Mouse (Mus musculus): ENCODE results near the gene Aldh8a1. TPM values are rescaled to one million over a fixed set of nuclear protein-coding genes. Genes with fewer than 3 reads are reported as not detected.

The Aldh8a1 gene
- total and polyA plus RNA-seq, 3 experiments = 0.22 TPM; not detected in 2

GRCm38 (mm10) chr10:21342331-21343005 is 34.6 kb upstream of the Aldh8a1 start:
- DNase-seq (ENCODE audit: low spot score) (no peak), ATAC-seq (ENCODE audit: extremely low read depth, insufficient number of reproducible peaks, low FRiP score, poor library complexity, severe bottlenecking) (no peak)
- no peak for TF ChIP-seq GATA2 (IDR thresholded peaks at IDR 0.05; ENCODE audit: borderline replicate concordance, low read depth, low read length)
- no peak for TF ChIP-seq GATA1 (IDR thresholded peaks at IDR 0.05; ENCODE audit: borderline replicate concordance, low read length)
- no peak for TF ChIP-seq POLR2AphosphoS5 (IDR thresholded peaks at IDR 0.05; ENCODE audit: insufficient replicate concordance, low read depth, low read length)
- TF ChIP-seq CTCF (IDR thresholded peaks at IDR 0.05; ENCODE audit: low read depth, low read length) = no peak
- no peak for TF ChIP-seq TAL1 (conservative IDR thresholded peaks at IDR 0.05; ENCODE audit: low read depth, low read length)
- Histone ChIP-seq H3K36me3 (replicated peaks) (peaks cover 88% of the 10 kb centered on the region), H3K27me3 (ENCODE audit: insufficient read depth, low read length) (no peaks in the 10 kb centered on the region), H3K9me3 (replicated peaks) (no peaks in the 10 kb centered on the region), H3K4me3 (ENCODE audit: low read depth, low read length) (no peak overlapping the region), H3K4me1 (ENCODE audit: insufficient read depth, low read depth, low read length) (no peaks in the 10 kb centered on the region; the same call in 1 of the 2 replicates)

- peaks cover 84% of the 10 kb centered on the region for H3K36me3 ChIP-seq (replicated peaks)
Observed at GRCm38 (mm10) chr10:21347332-21347731, 29.8 kb upstream of the Aldh8a1 start.

GRCm38 (mm10) chr10:21349449-21349848 is 27.6 kb upstream of the Aldh8a1 start:
- TF ChIP-seq CTCF (IDR thresholded peaks at IDR 0.05; ENCODE audit: low read depth, low read length) = no peak
- TF ChIP-seq GATA2 (IDR thresholded peaks at IDR 0.05; ENCODE audit: borderline replicate concordance, low read depth, low read length) = no peak
- TF ChIP-seq TAL1 (conservative IDR thresholded peaks at IDR 0.05; ENCODE audit: low read depth, low read length) = no peak
- no peak for TF ChIP-seq GATA1 (IDR thresholded peaks at IDR 0.05; ENCODE audit: borderline replicate concordance, low read length)
- TF ChIP-seq POLR2AphosphoS5 (IDR thresholded peaks at IDR 0.05; ENCODE audit: insufficient replicate concordance, low read depth, low read length) = no peak
- Histone ChIP-seq H3K36me3 (replicated peaks) (peaks cover 85% of the 10 kb centered on the region), H3K27me3 (ENCODE audit: insufficient read depth, low read length) (no peaks in the 10 kb centered on the region), H3K4me3 (ENCODE audit: low read depth, low read length) (no peak overlapping the region), H3K9me3 (replicated peaks) (no peaks in the 10 kb centered on the region), H3K4me1 (ENCODE audit: insufficient read depth, low read depth, low read length) (no peaks in the 10 kb centered on the region; the same call in 1 of the 2 replicates)
- ATAC-seq (ENCODE audit: extremely low read depth, insufficient number of reproducible peaks, low FRiP score, poor library complexity, severe bottlenecking) (no peak), DNase-seq (ENCODE audit: low spot score) (no peak)

More at GRCm38 (mm10) chr10:21347332-21347731, 29.8 kb upstream of the Aldh8a1 start:
- no peak overlapping the region for H3K4me3 ChIP-seq (ENCODE audit: low read depth, low read length)
- no peak for TF ChIP-seq POLR2AphosphoS5 (IDR thresholded peaks at IDR 0.05; ENCODE audit: insufficient replicate concordance, low read depth, low read length)
- TF ChIP-seq GATA1 (IDR thresholded peaks at IDR 0.05; ENCODE audit: borderline replicate concordance, low read length) = no peak
- TF ChIP-seq TAL1 (conservative IDR thresholded peaks at IDR 0.05; ENCODE audit: low read depth, low read length) = no peak
- no peak for TF ChIP-seq GATA2 (IDR thresholded peaks at IDR 0.05; ENCODE audit: borderline replicate concordance, low read depth, low read length)
- no peak for TF ChIP-seq CTCF (IDR thresholded peaks at IDR 0.05; ENCODE audit: low read depth, low read length)
- H3K9me3 ChIP-seq (replicated peaks) = no peaks in the 10 kb centered on the region
- no peaks in the 10 kb centered on the region; the same call in 1 of the 2 replicates for H3K4me1 ChIP-seq (ENCODE audit: insufficient read depth, low read depth, low read length)
- no peak for DNase-seq (ENCODE audit: low spot score)
- no peaks in the 10 kb centered on the region for H3K27me3 ChIP-seq (ENCODE audit: insufficient read depth, low read length)
- no peak for ATAC-seq (ENCODE audit: extremely low read depth, insufficient number of reproducible peaks, low FRiP score, poor library complexity, severe bottlenecking)

DNA sequence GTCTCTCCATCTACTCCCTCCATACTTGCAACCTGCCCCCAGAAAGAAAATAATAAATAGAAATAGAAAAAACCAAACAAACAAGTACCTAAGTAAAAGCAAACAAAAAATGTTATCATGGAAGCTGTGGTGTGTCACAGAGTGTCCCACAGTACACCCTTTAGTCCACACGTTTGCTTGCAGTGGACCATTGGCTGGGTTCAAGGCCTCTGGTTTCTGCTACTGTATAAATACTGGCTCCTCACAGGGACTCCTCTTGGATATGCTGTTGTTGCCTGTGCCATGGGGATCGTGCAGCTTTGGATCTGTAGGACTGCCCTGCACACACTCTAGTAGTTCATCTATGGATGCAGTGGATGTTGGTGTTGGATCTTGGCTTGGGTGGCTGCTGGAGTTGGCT is 27.1 kb upstream of the Aldh8a1 start:
- H3K4me3 ChIP-seq (ENCODE audit: low read depth, low read length) = no peak overlapping the region
- ATAC-seq (ENCODE audit: extremely low read depth, insufficient number of reproducible peaks, low FRiP score, poor library complexity, severe bottlenecking) = no peak
- TF ChIP-seq POLR2AphosphoS5 (IDR thresholded peaks at IDR 0.05; ENCODE audit: insufficient replicate concordance, low read depth, low read length) (no peak), GATA1 (IDR thresholded peaks at IDR 0.05; ENCODE audit: borderline replicate concordance, low read length) (no peak), CTCF (IDR thresholded peaks at IDR 0.05; ENCODE audit: low read depth, low read length) (no peak), TAL1 (conservative IDR thresholded peaks at IDR 0.05; ENCODE audit: low read depth, low read length) (no peak), GATA2 (IDR thresholded peaks at IDR 0.05; ENCODE audit: borderline replicate concordance, low read depth, low read length) (no peak)
- H3K4me1 ChIP-seq (ENCODE audit: insufficient read depth, low read depth, low read length) = no peaks in the 10 kb centered on the region; the same call in 1 of the 2 replicates
- H3K27me3 ChIP-seq (ENCODE audit: insufficient read depth, low read length) = no peaks in the 10 kb centered on the region
- no peaks in the 10 kb centered on the region for H3K9me3 ChIP-seq (replicated peaks)
- no peak for DNase-seq (ENCODE audit: low spot score)
- H3K36me3 ChIP-seq (replicated peaks) = peaks cover 87% of the 10 kb centered on the region

DNA sequence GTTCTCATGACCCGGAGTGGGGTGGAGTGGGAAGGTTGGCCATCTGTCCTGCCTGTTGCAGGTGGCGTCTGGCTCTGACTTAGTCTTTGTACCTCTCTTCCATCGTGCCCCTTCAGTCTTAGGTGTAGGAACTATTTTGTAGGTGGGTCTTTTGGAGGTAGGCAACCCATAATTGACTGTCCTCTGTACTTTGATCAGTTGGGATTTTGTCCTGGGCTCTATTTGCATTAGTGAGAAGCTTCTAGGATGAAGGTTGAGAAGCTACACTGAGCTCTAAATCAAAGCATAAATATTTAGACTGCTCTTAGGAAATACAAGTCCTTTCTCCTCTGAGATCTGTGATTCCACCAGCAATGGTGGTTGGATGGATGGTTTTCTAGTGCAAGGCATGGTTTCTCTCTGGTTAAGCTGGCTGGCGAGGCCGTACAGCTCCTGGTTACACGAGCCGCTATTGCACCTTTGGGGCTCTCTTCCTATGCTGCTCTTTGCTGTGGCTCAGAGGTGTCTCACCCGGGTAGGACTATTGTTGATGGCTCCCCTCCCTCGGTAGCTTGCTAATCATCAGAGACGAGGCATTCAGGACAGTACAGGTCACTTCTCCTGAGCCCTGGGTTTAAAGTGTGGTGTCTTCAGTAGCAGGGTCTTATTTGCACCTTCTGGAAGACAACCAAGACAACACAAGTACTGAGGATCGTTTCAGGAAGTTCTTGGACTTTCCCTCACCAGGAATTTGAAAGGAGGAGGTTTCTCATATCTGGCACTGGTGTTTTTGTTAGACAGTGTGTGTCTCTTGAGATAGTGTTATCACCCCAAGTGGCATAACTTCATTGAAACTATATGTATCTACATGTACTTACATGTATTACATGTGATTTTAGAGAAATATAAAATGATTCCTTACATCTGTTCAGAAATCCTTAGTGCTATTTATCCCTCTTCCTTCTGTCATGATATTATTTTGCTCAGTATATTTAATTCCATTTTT is 26.3 kb upstream of the Aldh8a1 start:
- TF ChIP-seq GATA2 (IDR thresholded peaks at IDR 0.05; ENCODE audit: borderline replicate concordance, low read depth, low read length) (no peak), GATA1 (IDR thresholded peaks at IDR 0.05; ENCODE audit: borderline replicate concordance, low read length) (no peak), TAL1 (conservative IDR thresholded peaks at IDR 0.05; ENCODE audit: low read depth, low read length) (no peak), CTCF (IDR thresholded peaks at IDR 0.05; ENCODE audit: low read depth, low read length) (no peak), POLR2AphosphoS5 (IDR thresholded peaks at IDR 0.05; ENCODE audit: insufficient replicate concordance, low read depth, low read length) (no peak)
- Histone ChIP-seq H3K27me3 (ENCODE audit: insufficient read depth, low read length) (no peaks in the 10 kb centered on the region), H3K36me3 (replicated peaks) (peaks cover 86% of the 10 kb centered on the region), H3K4me3 (ENCODE audit: low read depth, low read length) (no peak overlapping the region), H3K9me3 (replicated peaks) (no peaks in the 10 kb centered on the region), H3K4me1 (ENCODE audit: insufficient read depth, low read depth, low read length) (no peaks in the 10 kb centered on the region; the same call in 1 of the 2 replicates)
- DNase-seq (ENCODE audit: low spot score) (no peak), ATAC-seq (ENCODE audit: extremely low read depth, insufficient number of reproducible peaks, low FRiP score, poor library complexity, severe bottlenecking) (no peak)
